Mouse (Mus musculus): Measurements from ENCODE around the gene Pycr1. TPM values are rescaled to one million over a fixed set of nuclear protein-coding genes. Genes with fewer than 3 reads are reported as not detected.

The Pycr1 gene
- 2.8 TPM for total RNA-seq (2023)

DNA sequence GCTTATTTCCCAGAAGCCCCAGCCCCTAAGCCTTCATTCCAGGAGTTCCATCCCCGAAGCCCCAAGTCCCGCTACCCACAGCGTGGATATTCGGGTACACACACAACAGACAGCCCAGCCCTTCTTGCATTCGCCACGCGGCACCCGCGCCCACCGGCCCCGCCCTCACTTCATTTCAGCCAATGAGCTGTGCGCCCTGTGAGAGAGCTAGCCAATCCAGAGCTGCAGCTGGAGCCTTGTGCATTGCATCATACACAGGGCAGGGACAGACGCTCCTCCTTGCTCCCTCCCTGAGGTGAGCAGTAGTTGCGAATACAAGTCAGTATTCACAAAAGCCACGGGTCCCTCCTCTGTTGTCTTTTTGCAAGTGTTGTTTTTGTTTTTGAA is at the start of gene Pycr1:
Pycr1 (minus strand) TSS at position 169 of the 387 bp plus-strand sequence.

DNA sequence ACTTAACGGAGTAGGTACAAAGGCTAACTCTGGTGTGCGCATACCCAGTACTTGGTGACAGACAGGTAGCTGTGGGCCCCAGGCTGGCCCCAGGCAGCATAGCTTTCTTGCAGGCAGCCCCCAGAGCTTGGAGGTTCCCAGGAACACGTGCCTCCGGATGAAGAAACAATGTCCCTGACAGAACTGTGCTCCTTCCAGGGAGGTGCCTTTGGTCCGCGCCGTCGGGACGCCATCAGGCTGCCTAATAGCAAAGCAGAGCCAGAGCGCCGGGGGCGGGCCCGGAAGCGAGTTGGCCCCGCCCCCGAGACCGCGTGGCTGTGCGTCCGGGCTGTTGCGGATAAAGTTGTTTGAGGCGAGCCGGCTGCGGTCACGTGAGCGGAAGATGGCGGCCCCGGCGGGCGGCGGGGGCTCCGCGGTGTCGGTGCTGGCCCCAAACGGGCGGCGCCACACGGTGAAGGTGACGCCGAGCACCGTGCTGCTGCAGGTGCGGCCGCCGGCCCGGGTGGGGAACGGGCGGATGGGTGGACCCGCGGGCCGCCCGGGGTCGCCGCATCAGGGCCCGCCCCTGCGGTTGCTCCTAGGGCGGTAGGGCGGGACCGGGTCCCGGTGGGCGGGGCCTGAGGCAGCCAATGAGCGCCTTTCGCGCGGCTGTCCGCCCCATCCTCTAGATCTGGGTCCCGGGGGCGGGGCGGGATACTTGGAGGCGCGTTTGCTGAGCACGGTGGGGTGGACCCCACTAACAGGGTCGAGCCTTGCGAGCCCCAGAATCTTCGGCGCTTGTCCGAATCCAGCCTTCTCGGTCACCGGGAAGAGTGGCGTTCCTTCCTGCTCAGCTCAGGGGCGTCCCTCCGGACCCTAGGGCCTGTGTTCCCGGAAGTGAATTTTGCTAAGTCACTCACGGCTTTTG is 29.4 kb upstream of the Pycr1 start, which contains the start of gene Aspscr1:
Aspscr1 (plus strand) TSS at position 287 of the 907 bp plus-strand sequence.

DNA sequence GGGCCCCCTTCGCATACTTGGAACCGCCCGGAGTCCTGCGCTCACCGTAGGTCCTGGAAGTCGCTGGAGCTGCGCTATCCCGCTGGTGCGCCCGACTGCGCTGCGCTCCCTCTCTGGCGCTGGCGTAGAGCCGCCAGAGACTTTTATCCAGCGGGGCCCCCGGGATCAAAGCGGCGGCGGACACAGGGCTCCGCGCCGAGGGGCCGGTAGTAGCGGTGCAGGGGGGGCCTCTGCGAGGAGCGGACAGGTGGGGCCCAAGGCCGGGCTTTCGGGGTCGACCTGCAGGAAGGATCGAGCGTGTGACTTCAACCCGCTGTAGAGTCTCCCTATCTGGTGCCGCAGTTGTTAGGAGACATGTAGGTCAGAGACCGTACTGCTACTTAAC is 17.5 kb upstream of the Pycr1 start, which contains the start of gene Notum:
Notum (minus strand) TSS at position 100 of the 385 bp plus-strand sequence.

DNA sequence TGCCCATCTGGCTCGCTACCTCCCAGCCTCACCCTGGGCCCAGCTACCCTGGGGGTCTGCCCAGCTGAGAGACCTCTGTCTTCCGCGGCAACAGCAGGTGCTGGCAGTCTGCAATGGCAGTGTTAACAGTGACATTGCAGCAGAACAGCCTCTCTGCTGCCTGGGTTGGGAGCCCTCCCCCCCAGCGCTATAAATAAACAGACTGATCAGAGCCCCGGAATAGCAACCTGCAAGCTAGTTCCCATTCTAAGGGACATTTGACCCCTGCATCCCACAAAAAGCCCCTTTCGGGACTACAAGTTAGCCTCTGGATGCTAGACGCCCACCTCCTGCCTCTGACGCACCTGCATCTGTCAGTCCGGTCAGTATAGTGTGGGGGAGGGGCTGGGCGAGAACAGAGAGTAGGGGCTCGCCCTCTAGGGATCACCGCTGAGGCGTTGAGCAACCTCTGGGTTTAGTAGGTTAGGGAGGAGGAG is 4.5 kb upstream of the Pycr1 start, which contains the start of gene Myadml2:
Myadml2 (minus strand) TSS at position 158 of the 476 bp plus-strand sequence.

DNA sequence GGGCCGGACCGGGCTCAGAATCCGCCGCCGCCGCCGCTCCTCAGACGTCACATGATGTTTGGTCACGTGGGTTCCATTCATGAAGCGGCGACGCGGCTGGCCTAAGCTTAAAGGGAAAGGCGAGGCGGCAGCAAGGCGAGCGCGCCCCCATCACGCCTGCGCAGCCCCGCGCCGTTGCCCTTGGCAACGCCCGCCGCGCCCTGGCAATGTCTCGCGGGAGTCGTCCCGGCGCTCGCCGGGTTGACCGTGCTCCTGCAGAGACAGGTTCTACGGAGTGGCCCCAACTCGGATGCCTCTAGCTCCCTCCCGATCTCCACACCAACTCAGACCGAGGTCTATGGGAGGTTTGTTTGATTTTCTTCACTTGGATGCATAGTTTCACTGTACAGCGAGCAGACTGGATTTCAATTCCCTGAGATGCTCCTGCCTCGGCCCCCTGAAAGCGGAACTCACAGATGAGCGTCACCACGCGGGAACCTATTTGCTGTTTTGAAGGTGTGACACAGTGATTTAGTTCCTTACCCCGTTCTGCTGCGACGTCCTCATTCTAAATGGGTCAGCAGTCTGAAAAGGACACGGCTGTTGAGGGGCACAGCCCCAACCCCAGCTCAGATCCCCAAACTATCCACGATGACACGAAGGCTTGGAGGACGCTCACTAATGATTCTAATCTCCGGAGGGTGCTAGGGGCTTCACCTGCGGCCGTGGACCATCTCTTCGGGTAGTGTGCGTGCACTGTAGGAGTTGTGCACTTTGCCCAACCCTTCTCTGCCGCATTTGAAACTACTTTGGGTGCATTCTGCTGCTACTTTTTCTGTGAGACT is 9.8 kb downstream of the Pycr1 start, which contains the start of gene Mafg:
Mafg (minus strand) TSS at position 81 of the 824 bp plus-strand sequence.

DNA sequence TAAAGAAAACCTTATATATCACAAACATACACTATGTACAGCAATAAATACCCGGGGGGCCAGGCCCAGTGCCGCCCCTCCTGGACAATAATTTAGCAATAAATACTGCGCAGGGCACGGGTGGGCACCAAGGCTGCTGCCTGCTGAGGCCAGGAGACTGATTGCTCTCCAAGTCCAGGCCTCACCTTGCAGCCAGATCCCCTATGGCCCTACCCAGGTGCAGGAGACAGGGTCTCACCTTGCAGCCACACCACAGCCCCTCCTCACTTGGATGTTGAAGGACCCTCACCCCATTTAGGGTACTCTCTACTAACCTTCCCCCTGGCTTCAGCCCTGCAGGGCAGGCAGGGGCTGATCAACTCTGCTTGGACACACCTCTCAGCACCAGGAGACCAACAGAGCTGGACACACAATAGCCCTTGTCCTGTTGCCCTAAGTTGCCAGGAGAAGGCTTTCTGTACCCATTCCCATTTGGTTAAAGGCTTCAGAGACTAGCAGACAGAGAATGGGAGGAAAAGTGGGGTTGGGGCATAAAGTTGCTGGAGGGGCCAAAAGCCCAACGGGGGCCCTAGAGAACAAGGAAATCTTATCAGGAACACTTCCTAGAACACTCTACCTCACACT is 18.3 kb downstream of the Pycr1 start, which contains the start of gene Sirt7:
Sirt7 (minus strand) TSS at position 89 of the 624 bp plus-strand sequence.

DNA sequence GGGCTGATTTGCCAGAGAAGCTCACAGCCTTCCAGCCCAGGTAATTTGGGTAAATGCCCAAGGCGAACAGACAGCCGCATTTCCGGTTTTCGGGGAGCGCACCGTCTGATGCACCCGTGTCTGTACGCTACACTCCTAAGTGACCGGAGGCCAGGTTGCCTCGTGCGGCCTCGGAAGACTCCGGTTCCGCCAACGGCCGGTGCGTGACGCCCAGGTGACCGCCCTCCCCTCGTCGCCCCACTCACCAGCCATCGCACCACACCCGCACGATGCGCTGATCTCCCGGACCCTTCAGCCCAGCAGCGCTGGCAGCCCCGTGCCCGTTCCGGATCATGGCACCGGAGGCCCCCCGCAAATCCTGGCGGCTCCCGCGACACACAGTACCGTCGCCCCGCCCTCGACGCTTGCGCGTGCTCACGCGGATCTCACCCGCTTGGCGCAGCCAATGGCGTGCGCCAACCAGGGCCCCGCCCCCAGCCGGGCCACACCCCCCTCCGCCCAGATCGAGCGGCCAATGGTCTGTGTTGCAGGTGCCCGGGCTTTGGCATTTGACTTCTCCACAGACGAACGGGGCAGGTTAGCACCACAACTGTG is 26.0 kb downstream of the Pycr1 start, which contains the start of gene Pcyt2:
Pcyt2 (minus strand) TSS at position 418 of the 594 bp plus-strand sequence.

DNA sequence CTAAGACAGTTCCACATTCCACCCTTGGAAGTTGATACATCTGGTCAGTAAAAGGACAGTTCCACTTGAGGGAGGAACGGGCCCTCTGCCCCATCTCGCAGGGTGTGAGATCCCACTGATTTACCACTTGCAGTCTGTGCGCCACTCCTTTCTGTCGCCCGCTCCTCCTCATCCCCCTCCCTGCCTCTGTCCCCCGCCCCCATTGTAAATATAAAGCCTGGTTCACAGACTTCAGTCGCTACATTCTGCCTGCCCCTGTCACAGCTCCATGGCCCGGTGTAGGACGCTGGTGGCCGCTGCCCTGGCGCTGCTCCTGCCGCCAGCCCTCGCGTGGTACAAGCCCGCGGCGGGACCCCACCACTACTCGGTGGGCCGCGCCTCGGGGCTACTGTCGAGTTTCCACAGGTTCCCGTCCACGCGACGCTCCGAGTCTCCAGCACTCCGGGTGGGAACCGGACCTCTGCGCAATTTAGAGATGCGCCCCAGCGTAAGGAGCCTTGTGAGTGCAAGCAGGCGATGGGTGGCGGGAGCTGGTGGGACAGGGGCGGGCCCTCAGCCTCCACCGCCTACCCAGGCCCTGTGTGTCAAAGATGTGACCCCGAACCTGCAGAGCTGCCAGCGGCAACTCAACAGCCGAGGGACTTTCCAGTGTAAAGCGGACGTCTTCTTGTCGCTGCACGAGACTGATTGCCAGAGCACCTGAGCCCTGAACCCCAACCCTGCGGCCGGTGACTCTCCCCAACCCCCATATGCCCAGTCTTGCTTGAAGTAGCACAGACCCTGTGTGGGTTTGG is 35.1 kb downstream of the Pycr1 start, which contains the start of gene Npb:
Npb (plus strand) TSS at position 237 of the 794 bp plus-strand sequence.

DNA sequence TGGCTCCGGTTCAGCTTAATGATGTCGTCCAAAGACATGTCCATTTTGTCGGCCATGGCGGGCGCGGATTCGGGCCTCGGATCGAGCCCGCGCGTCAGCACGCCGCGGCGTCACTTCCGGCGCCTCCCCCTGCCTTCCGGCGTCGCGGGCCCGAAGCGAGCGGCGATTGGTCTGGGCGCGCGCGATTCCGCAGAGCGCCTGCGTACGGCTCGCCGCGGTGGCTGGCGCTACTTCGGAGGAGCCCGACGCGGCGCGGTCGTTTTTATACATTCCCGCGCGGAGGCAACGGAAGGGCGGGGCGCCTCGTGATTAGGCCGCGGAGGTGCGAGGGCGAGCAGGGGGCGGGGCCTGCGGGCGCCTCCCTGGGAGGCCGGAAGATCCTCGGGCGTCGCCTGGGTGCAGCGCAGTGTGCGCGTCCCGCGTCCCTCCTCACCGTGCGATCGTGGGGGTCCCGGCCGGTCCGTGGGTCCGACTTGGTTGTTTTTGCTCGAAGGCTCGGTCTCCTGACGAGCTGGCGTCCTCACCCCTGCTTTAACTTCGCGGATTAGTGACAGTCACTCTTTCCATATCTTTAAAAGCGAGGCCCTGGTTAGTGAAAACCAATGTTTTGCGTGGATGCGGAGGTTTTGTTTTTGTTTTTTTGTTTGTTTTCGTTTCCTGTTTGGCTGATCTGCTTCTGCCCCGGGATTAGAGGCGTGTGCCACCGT is 45.1 kb downstream of the Pycr1 start, which contains the start of the genes Alyref and Anapc11:
Alyref (minus strand) TSS at position 83 of the 707 bp plus-strand sequence.
Anapc11 (plus strand) TSS at position 139 of the 707 bp plus-strand sequence.

Other genes starting within 250 kb of the Pycr1 start
- 58.8 TPM for gene Nploc4, start 206.1 kb downstream of the Pycr1 start, total RNA-seq (2023)
- gene Tspan10, start 201.1 kb downstream of the Pycr1 start, total RNA-seq (2023), result 57.3 TPM
- gene Pde6g, start 190.3 kb downstream of the Pycr1 start, total RNA-seq (2023), result 0.67 TPM
- 3.7 TPM for gene Oxld1, start 185.7 kb downstream of the Pycr1 start, total RNA-seq (2023)
- gene Ccdc137, start 185.7 kb downstream of the Pycr1 start, total RNA-seq (2023), result 35.0 TPM
- gene Arl16, start 176.2 kb downstream of the Pycr1 start, total RNA-seq (2023), result 12.6 TPM
- gene Mrpl12, start 159.2 kb downstream of the Pycr1 start, total RNA-seq (2023), result 32.6 TPM
- gene Slc25a10, start 151.9 kb downstream of the Pycr1 start, total RNA-seq (2023), result 9.1 TPM
- not detected for gene Gcgr, start 113.1 kb downstream of the Pycr1 start, total RNA-seq (2023)
- 37.9 TPM for gene Mcrip1, start 94.0 kb downstream of the Pycr1 start, total RNA-seq (2023)
- not detected for gene Ppp1r27, start 92.6 kb downstream of the Pycr1 start, total RNA-seq (2023)
- 114 TPM for gene P4hb, start 70.5 kb downstream of the Pycr1 start, total RNA-seq (2023)
- 372 TPM for gene Arhgdia, start 62.1 kb downstream of the Pycr1 start, total RNA-seq (2023)
- 104 TPM for gene Alyref, start 45.4 kb downstream of the Pycr1 start, total RNA-seq (2023)
- 57.5 TPM for gene Anapc11, start 45.3 kb downstream of the Pycr1 start, total RNA-seq (2023)
- gene Npb, start 35.3 kb downstream of the Pycr1 start, total RNA-seq (2023), result 6.0 TPM
- gene Pcyt2, start 25.8 kb downstream of the Pycr1 start, total RNA-seq (2023), result 152 TPM
- gene Sirt7, start 18.5 kb downstream of the Pycr1 start, total RNA-seq (2023), result 96.6 TPM
- 53.1 TPM for gene Mafg, start 10.2 kb downstream of the Pycr1 start, total RNA-seq (2023)
- not detected for gene Myadml2, start 4.4 kb upstream of the Pycr1 start, total RNA-seq (2023)
- gene Notum, start 17.4 kb upstream of the Pycr1 start, total RNA-seq (2023), result not detected
- gene Aspscr1, start 29.2 kb upstream of the Pycr1 start, total RNA-seq (2023), result 106 TPM
- 18.0 TPM for gene Cenpx, start 70.0 kb upstream of the Pycr1 start, total RNA-seq (2023)
- gene Lrrc45, start 70.2 kb upstream of the Pycr1 start, total RNA-seq (2023), result 31.1 TPM
- gene Rac3, start 77.7 kb upstream of the Pycr1 start, total RNA-seq (2023), result 1.1 TPM
- gene Dcxr, start 83.5 kb upstream of the Pycr1 start, total RNA-seq (2023), result 3.0 TPM
- not detected for gene Cbr2, start 88.3 kb upstream of the Pycr1 start, total RNA-seq (2023)
- gene Hmga1b, start 119.0 kb upstream of the Pycr1 start, total RNA-seq (2023), result 22.0 TPM
- 12.3 TPM for gene Rfng, start 140.4 kb upstream of the Pycr1 start, total RNA-seq (2023)
- gene Gps1, start 140.5 kb upstream of the Pycr1 start, total RNA-seq (2023), result 56.1 TPM
- 51.9 TPM for gene Dus1l, start 152.6 kb upstream of the Pycr1 start, total RNA-seq (2023)
- gene Fasn, start 180.8 kb upstream of the Pycr1 start, total RNA-seq (2023), result 142 TPM

Measured in CD4-positive naive resting alpha-beta T cell, adult 76 days (primary cell).